Mouse (Mus musculus): ENCODE measurements around the gene Nrxn3.
A peak's percentile ranks its signal among the peaks of the same experiment; 100 is the strongest.

Gene Nrxn3

DNA sequence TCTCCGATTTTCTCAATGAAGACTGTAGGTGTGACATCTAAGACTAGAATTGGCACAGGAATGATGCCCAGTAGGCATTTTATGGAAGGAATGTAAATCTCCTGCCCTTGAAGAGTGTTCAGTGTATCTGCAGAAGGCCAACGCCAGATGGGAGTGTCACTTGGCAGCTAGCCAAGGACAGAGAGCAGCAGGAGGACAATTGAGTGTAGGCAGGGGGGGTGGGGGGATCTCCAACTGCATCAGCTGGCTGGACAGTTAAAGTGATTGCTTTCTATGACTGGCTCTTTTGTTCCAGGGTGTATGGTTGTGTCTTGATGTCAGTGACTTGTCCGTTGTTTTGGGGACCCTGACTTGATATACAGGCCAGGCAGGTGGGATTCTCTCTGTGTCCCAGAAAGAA lies 326.6 kb downstream of the Nrxn3 start:
- no peak for DNase-seq (ENCODE audit: low spot score)

DNA sequence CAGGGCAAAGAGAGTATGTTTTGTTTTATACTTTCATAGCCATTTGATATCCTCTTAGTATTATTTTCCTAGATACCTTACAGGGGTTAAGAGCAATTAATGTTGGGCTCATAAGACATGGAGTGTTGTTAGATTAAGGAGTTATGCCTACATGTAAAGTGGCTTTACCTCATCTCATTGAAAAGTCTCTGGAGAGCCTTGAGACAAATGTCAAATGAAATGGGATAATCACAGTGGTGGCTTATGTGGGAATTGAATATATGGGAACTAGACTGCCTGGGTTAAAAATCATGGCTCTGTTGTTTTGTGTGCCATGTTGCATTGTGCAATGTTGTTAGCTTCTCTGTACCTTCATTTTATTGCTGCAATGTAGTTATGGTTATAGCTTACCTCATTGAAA lies 327.0 kb downstream of the Nrxn3 start:
- DNase-seq (ENCODE audit: low spot score) = no peak

DNA sequence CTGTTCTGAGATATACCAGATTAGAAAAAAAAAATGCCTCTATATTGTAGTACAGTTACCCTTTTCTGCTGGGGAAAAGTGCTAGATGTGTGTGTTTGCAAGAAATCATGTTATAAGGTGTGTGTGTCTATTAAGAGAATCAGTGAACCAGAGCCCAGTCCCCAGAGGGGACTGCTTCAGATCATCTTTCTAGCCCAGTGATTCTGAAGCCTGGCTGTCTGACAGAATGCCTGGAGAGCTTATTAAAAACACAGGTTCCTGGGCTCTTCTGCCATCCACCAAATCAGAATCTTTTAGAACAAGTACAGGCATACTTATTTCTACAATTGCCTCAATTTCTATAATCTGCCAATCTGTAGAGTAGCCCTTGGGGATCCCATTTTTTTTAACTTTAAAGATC lies 349.8 kb downstream of the Nrxn3 start:
- DNase-seq (ENCODE audit: low spot score) = no peak

DNA sequence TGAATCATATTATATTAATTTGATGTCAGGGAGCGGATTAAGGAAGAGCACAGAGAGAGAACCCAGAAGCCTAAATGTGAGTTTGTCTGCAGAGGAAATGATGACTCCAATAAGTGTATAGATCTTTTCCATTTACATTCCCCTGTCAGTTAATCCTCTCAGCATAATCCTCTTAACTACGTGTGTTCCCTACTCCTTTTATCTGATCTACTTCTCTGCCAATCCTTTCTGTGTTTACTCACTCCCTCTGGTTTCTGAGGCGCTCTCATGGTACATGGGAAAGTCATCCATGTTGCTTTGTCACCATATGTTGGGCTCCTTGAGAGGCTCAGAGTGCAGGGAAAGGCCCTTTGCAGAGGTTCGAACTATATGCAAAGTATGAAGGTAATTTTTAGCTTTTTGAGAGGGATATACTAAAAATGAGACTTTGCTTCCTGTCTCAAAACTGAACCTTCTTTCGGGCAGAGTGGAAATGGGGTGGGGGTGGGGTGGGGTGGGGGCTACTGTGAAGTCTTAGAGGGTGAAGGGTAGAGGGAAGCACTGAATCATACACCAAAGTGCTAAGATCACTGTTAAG lies 350.6 kb downstream of the Nrxn3 start:
- DNase-seq (ENCODE audit: low spot score) = no peak

DNA sequence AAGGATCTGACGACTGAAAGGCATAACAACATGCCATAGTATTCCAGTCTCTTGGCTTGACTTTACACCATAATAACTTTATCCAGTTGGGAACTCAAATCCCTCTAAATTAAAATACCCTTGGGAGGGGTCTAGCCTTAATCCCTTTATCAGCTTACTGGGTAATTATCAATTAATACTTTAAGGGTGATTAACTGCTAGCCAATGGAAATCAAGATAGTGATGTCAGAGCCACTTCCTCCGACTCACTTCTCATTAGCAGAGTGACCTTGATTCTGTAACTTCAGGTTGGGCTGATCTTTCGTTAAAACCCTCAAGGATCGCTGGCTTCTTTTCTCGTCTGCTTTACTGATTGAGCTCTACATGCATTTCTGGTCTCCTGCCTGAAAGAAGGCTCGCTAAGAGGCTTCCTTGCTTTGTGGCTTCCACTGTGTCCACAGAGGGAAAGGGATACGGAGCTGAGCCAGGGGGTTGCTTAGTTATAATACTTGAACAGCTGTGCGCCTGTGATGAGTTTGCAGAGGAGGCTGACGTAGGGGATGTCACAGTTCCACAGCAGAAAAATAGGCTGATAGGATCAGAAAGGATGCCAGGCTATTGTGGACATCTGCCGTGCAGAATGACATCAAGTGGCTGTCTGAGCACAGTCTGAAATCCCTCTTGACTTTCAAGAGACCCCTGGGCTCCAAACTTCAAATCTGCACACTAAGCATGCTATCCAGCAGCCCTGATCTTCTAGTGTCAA lies 352.0 kb downstream of the Nrxn3 start:
- no peak for DNase-seq (ENCODE audit: low spot score)

DNA sequence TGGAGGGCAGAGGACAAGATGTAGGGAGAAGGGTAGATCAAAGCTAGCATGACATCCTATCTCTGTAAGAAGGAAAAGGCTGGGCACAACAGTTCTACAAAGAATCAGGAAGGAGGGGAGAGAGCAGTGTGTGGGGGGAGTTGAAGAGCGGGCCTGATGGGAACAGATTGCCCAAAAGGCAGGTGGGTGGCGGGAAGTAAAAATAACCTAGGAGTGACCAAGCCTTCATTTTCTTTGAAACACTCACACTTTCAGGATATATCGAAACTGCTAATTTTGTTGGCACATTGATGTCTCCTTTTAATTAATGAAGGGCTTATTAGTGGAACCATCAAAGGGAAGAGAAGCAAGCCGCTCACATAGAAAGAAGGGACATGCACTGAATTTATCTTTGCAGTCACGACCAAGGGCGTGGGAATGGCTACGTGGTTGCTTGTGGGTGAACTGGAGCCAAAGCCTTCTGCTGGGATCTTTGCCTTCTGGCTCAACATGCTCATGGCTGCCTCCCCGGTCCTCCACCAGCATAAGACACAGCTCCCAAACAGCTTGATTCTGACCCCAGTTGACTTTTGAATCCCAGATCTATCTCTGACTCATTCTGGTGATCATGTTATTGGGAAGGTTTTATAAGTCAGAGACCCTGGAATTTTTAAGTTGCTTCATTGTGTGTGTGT lies 371.3 kb downstream of the Nrxn3 start:
- DNase-seq (ENCODE audit: low spot score) = no peak

DNA sequence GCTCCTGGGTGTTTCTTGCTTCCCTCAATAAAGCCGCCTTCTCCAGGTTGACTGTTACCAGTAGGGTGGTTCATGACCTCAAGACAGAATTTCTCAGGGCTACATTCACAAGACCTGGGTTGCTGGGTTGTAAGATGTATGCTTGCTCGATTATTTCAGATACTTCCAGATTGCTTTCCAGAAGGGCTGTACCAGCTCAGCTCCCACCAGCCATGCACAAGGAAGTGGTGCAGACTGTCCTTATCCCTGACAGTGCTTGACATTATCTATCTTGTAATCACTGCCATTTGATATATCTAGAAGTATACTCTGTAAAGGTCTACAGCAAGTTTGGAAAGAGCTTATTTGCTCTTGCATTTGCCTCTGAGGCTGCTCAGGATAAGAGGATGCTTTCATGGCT lies 374.9 kb downstream of the Nrxn3 start:
- no peak for DNase-seq (ENCODE audit: low spot score)

DNA sequence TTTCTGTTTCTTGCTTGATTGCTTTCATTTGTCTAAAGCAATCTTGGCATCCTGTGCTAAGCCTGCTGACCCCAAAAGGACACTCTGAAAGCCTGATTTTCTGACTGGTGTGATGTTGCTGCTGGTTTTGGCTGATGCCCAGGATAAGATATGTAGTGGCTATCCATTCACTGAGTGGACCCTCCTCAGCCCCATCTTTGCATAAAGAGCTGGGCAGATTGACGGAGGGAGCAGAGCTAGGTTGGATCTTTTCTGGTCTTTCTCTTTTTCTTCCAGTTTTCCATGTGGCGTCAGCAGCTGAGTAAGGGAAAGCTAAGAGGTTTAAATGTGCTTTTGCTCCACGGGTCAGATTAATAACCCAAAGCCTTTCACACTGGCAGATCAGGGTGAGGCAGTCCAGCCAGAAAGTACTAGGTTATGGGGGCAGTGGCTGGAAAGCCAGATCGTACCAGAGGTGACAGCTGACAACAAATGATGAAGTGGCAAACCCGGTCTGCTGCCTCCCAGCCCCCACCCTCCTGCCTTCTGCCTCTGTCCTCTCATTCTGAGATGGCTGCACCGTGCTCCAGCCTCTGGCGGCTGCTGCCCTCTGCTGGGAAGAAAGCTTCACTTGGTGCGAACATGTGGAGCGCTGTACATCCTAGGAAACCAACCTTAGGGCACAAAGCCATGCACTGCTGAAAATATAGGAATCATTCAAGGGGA lies 383.5 kb downstream of the Nrxn3 start:
- DNase-seq (ENCODE audit: low spot score) = peak; percentile 13

DNA sequence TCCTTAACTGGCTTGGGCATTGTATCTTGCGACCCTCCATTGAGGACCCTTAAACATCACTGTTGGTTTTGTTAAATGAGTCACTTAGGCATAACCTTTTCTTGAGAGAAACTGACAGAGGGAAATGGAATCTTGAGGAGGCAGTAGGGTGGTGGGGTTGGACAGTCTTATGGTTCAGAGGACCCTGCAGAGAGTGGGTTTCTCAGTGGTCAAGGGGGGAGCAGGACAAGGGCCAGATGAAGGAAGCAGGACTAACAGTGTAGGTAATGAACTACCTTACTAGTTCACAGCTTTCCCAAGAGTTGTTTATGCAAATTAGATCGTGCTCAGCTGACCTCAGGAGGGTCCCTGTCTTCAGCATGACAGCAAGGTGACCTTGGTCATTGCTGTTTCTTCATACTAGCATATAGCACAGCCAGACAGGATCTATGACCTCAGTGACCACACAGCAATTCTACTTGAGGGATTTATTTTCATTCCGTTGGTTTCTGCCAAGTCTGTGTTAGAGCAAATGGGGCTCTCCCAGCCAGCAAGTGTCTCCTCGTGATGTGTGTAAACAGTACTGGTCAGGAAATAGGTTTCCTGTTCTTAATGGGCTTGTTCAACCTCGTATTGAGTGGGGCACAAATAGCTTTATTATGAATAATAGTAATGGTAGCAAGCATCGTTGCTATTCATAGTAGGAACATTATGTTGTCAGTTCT lies 384.4 kb downstream of the Nrxn3 start:
- DNase-seq (ENCODE audit: low spot score) = no peak

DNA sequence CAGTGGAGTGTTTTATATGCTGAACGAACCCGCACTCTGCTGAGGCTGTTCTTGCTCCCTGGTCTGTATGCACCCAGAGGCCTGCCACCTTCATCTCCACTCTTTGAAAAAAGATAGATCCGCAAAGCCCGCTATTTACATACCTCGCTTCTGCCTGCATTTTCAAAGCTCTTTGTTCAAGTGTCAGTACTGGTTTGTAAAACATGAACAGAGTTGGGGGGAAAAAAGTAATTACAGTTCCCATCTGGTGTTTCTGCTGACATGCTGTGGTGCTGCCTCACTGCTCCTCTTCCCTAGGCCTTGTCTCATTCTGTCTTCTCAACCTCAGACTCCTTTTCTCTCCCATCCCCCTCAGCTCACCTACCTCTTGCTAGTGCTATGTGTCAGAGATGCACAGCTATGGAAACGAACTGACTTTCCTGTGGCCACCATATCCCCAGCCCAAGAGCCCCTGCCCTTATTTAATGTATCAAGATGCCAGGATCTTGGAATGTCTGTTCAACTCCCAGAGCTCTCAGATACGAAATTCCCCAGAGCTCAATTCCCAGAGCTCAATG lies 387.2 kb downstream of the Nrxn3 start:
- DNase-seq (ENCODE audit: low spot score) = no peak

DNA sequence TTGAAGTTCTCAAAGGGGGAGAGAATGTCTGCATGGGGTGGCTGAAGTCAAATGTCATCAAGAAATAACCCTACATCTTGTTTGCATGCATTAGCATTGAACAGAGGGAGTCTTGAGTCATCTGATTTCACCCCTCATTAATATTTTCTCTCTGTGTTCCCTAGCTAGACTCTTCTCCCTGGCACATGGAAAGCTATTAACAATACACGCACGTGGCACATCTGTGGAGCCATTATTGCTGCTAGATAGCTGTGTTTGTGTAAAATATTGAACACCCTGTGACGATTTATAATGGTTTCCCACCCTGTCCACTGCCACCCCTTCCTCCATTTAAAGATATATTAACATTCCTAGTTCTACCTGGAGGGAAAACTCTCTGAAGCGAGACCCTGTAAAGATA lies 405.9 kb downstream of the Nrxn3 start:
- no peak for DNase-seq (ENCODE audit: low spot score)

DNA sequence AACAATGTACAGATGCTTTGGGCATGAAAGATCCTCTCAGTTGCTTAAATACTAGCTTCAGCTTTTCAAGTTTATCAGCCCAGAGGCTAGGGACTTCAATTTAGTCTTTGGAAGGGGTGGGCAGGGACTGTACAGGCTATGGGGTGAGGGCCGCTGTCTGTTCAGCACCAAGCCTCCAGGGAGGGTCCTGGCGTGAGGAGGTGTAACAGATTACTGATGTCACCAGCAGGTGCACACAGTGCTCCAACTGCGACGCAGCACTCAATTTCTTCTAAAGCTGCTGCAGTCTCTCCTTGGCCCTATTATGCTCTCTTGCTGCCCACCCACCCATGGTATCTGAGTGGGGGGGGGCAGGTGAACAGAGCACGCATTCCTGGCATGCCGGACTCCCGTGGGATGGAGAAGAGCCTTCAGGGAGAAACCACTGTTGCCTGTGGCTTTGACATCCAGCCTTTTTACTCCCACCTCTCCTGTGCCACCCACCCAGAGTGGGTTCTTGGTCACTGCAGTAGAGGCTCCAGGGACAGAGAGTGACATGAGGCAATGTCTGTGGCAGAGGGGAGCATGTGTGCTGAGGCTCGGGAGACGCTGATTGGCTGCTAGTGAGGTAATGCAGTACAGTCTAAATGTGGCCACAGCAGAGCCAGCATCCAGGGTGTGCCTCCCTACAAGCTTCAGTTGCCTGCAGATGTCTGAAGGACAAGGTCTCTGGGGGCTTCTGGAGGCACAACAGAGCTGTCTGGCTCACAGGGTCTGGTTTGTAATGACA lies 406.6 kb downstream of the Nrxn3 start:
- no peak for DNase-seq (ENCODE audit: low spot score)

DNA sequence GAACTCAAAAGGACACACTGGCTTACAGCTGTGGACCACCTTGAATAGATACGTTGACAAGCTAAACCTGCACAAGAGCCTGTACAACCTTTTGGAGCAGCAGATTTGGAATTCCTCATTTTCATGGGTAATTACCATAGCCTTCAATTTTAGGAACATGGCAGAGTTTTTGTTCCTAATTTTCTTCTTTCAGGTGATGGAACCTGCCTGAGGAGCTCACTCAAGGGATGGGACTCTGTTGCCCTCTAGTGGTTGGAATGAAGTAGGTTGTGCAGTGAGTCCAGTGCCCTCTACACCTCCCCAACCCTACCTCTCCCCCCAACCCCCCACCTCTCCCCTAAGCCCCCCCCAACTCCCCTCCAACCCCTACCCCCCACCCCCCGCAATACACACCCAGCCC lies 411.7 kb downstream of the Nrxn3 start:
- no peak for DNase-seq (ENCODE audit: low spot score)

DNA sequence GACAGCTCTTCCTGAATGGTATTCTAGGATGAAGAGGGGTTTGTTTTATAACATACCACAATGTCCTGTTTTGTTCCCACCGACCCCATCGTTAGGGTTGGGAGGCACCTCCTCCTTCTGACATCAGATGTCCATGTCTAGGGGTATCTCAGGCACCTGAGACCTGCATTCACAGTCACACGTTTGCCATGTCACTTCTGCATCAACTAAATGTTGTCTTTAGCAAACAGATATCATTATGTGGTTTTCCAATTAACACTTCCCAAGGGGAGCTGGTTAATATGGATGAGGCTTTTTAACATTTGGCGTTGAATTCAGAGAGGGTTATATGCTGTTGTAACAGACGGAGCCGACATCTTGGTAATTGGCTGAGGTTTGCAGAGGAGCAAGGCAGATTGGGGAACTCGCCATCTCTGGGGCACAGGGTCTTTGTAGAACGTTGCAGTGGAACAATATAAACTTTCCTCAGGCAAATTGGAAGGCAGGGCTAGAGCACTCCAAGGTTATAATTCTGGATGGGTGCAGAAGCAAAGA lies 412.2 kb downstream of the Nrxn3 start:
- DNase-seq (ENCODE audit: low spot score) = no peak

DNA sequence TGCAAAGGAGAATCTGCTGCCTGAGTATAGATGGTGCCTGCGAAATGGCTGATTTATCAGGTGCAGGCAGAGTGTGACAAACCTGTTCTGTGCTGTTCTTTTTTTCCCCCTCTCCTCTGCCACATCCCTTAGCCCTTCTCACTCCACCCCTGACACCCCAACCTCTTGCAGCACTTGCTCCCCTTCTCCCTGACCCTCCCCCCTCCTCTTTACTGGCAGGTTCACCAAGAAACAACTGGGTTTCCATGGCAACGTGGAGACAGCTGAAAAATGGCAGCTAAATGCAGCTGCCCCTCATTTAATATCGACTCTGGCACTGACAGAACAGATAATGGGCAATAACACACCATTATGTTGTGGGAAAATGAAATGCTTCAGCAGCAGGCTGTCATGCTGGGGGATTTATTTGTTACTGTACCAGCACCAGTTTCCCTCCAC lies 426.3 kb downstream of the Nrxn3 start:
- no peak for DNase-seq (ENCODE audit: low spot score)

DNA sequence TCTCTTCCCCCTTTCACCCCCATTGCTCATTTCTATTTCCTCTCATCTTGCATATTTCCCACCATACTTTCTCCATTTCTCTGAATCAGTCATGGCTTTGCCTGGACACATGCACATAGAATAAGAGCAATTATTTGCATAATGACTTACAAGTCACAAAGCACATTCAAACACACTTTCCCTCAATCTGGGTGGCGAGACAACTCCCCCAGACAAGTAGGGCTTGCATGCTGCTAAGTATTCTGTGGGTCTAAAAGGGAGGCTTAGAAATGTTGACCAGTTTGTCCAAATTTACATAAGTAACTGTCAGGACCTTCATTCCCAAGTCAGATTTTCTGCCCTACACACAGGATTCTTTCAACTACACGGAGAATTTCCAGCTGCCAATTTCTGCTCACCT lies 426.8 kb downstream of the Nrxn3 start:
- DNase-seq (ENCODE audit: low spot score) = no peak

DNA sequence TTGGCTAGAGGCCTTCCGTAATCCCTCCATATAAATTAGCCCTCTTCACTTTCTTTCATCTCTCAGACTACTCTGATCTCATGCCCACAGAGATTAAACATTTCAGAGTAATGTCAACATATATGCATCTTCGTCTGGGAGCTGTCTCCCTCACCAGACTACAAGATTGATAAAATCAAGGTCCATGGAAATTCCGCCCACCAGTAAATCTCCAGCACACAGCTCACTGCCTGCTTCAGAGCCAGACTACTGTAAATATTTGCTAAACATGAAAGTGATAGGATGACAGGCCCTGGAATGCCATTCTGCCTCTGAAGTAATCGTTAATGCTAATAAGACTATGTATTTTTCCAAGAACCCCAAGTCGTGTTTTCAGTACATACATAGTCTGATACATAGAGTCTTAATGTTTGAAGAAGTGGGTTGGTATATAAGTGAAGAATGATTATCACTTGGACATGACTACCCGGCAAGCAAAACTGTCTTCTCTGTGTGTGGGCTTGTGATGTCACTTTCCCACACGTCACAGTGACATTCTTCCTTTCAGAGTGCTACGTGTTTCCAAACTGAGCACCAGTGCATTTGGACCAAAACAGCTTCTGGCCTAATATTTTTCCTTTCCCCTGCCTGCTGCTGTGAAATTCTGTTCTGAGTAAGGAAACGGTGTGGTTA lies 433.5 kb downstream of the Nrxn3 start:
- no peak for DNase-seq (ENCODE audit: low spot score)

DNA sequence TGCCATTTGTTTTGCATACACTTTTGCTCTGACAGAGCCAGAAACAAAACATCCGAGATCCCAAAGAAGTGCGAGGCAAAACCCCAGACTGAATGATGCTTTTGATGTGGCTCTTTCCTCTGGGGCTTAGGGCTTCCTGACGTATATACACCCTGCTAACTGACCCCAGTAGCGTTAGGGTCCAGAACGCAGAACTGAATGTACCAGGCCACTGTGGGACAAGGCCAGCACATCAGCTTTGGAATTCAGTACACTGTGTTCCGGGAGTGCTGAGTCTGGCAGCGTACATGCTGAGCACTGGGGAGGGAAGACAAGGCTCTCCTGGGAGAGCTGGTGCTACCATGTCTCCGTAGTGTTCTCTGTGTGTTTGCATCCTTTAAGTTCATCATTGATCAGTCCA lies 436.7 kb downstream of the Nrxn3 start:
- no peak for DNase-seq (ENCODE audit: low spot score)

DNA sequence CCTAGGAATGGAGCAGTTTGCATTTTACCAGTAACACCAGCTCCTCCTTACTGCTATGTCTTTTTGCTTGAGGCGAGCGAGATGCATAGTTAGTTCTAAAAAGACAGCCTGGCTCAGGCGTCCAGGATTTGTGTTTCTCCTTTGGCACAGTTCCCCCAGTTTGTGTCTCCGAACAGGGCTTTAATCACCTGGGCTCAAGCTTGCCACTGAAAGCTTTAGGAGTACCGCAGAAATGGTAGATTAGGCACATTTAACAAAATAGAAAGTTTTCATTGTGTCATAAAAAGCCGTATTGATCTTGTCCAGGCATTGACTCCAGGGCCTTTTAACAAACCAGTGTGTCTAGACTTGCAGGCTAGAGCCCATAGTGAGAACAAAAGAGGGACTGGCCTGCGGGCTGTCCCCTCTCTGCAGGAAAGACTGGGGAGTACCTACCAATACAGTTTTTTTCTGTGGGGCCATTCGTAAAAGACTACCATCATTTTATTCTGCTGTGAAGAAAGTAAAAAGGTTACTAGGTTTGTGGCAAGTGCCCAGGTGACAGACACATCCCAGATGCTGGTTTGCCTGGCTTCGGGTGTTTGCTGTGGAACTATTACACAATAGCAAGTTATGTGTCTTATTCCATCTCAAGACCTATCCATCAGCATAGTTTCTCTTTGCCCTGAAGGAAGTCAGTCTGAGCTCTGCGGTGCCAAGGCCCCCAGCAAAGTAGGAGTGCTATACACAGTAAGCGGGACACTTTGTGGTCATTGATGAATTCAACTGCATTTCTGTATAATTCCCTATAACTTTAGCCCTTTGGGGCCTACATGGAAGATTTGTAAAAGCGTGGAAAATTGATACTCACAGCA lies 451.9 kb downstream of the Nrxn3 start:
- DNase-seq (ENCODE audit: low spot score) = no peak

All from ovary, postnatal 10 days (tissue).